ENCODE assay signal across 19 mouse cellular contexts in the genomic region with DNA sequence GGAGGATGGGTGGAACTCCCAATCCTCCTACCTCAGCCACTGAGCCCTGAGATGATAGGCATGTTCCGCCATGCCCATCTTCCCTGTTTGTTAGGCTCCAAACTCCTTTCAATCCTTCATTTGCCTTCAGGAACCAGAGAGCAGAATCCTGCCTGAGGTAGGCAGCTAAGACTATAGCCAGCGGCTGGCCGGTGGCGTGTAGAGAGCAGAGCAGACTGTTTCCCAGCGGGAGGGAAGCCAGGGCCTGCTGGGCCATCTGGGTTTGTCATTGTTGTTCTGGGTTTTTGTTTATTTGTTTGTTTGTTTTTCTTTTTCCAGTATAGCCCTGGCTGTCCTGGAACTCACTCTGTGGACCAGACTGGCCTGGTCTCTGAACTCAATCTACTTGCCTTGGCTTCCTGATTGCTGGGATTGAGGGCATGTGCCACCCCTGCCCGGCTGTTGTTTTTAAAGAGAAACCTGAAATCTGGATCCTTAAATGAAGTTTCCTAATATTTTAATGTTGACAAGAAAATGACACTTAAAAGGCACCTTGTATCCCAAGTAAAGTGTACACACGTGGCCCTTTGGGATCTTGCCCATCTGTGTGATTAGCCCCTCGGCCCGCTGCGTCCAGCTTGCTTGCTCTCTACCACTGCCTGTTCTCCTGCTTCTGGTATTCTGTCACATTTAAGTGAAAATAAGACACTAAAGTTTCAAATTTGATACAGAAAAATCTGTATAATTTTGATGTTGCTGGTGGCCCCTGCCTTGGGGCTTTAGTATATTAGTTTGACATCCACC.
DNase-seq lines count a peak whose midpoint lies in the region; TF ChIP-seq lines count a peak whose summit lies in the region.
"Had no signal": no experiment of that assay in that cellular context is flagged by ENCODE, and none has a peak within 500 bp of the region (broad histone marks: within the 10 kb centered on the region; RNA-seq: fewer than 3 reads in every experiment).

No protein-coding gene starts in this region.

- intact Hi-C loops in heart, adult 2 months (cut with DNase I) = loop anchor here (10.0 kb wide), 1 partner anchor 113 kb away; no protein-coding TSS in a partner anchor

- H3K9ac ChIP-seq in heart, adult 2 months (ENCODE audit: low read depth, low read length) = no peak overlapping the region
- H3K9ac ChIP-seq: liver, embryonic 14.5 days; lung, embryonic 15.5 days; neural tube, embryonic 13.5 days; stomach, embryonic 15.5 days had no signal

- no peak for TF ChIP-seq CTCF in heart, adult 2 months (IDR thresholded peaks at IDR 0.05)
- no peak for TF ChIP-seq CTCF in cerebellum, adult 2 months (IDR thresholded peaks at IDR 0.05; ENCODE audit: borderline replicate concordance, insufficient read depth, low read depth, low read length)

- H3K79me2 ChIP-seq in heart, adult 2 months (replicated peaks; ENCODE audit: control insufficient read depth, insufficient read depth, low read length) = no peaks in the 10 kb centered on the region

- H3K27me3 ChIP-seq in heart, adult 2 months (ENCODE audit: control insufficient read depth, insufficient read depth, low read length) = no peaks in the 10 kb centered on the region
- no peaks in the 10 kb centered on the region for H3K27me3 ChIP-seq in cerebellum, adult 2 months (ENCODE audit: control insufficient read depth, insufficient read depth, low read length)
- H3K27me3 ChIP-seq: lung, embryonic 15.5 days; neural tube, embryonic 13.5 days; stomach, embryonic 15.5 days had no signal

- H3K36me3 ChIP-seq in heart, adult 2 months (ENCODE audit: control insufficient read depth, insufficient read depth, low read length) = no peaks in the 10 kb centered on the region
- H3K36me3 ChIP-seq: heart, embryonic 10.5 days; lung, embryonic 15.5 days; neural tube, embryonic 13.5 days; stomach, embryonic 15.5 days had no signal

- no peaks in the 10 kb centered on the region for H3K4me1 ChIP-seq in heart, adult 2 months (ENCODE audit: control insufficient read depth, insufficient read depth, low read length)
- peaks cover 7% of the 10 kb centered on the region; the same call in 1 of the 2 replicates for H3K4me1 ChIP-seq in cerebellum, adult 2 months (ENCODE audit: control insufficient read depth, insufficient read depth, low read length)
- H3K4me1 ChIP-seq: lung, embryonic 15.5 days; stomach, embryonic 15.5 days had no signal

- WGBS in heart, adult 2 months = 97% methylated on average over 10 of the region's 10 CpGs
- 45% methylated on average over 10 of the region's 10 CpGs for WGBS in cerebellum, adult 2 months

- H3K27ac ChIP-seq in heart, adult 2 months = no peak overlapping the region
- H3K27ac ChIP-seq in cerebellum, adult 2 months (ENCODE audit: insufficient read depth, low read length) = peak overlapping the region; percentile 71
- H3K27ac ChIP-seq: heart, embryonic 10.5 days; liver, embryonic 14.5 days; lung, embryonic 15.5 days; neural tube, embryonic 13.5 days; stomach, embryonic 15.5 days had no signal

- DNase-seq in heart, adult 11 months = peak; percentile 49
- no peak for DNase-seq in heart, adult 2 months
- peak; percentile 4 for DNase-seq in adipocyte (ENCODE audit: low spot score)
- peak; percentile 80 to 85 for DNase-seq in cerebellum, adult 2 months
- peak; percentile 82 to 87 for DNase-seq in cerebellum, postnatal 25 days
- DNase-seq in gastrocnemius, postnatal 25 days = no peak
- DNase-seq in thymus, postnatal 10 days (ENCODE audit: low spot score in 2 of 2) = no peak
- DNase-seq: gastrocnemius, postnatal 36 days; heart, postnatal 4 days; kidney, postnatal 36 days; lung, postnatal 36 days; right cerebral cortex, postnatal 4 days; thymus, postnatal 4 days had no signal

- TF ChIP-seq POLR2A in heart, adult 2 months (IDR thresholded peaks at IDR 0.05; ENCODE audit: insufficient read depth, low read depth, low read length) = no peak
- TF ChIP-seq POLR2A in cerebellum, adult 2 months (IDR thresholded peaks at IDR 0.05; ENCODE audit: borderline replicate concordance, insufficient read depth, low read length) = no peak

- no peak overlapping the region for H3K4me3 ChIP-seq in heart, adult 2 months
- no peak overlapping the region for H3K4me3 ChIP-seq in cerebellum, adult 2 months (replicated peaks; ENCODE audit: insufficient read depth, low read depth, low read length)
- H3K4me3 ChIP-seq: heart, embryonic 10.5 days; lung, embryonic 15.5 days; myocyte; neural tube, embryonic 13.5 days; stomach, embryonic 15.5 days had no signal

- TF ChIP-seq EP300 in heart, adult 2 months (IDR thresholded peaks at IDR 0.05; ENCODE audit: insufficient read depth, low read depth, low read length) = no peak

Comparison
In these comparisons a context has a peak if more than half of its experiments do, and no peak if none do; other contexts are left out.
1. DNase-seq: peak in heart, adult 11 months (single experiment), adipocyte (single experiment), cerebellum, adult 2 months (2 of 2) and cerebellum, postnatal 25 days (2 of 2); none in heart, adult 2 months (0 of 2), gastrocnemius, postnatal 25 days (single experiment) and thymus, postnatal 10 days (0 of 2).